Mouse (Mus musculus) NIH3T3 (cell line): ENCODE results near the gene Rac2.

ENCODE experiments used
- DNase-seq: peaks from one replicate; pipeline ENCODE4 v3.0.0-alpha.2; 2012; ENCODE audit warnings: low read depth

Gene Rac2

DNA sequence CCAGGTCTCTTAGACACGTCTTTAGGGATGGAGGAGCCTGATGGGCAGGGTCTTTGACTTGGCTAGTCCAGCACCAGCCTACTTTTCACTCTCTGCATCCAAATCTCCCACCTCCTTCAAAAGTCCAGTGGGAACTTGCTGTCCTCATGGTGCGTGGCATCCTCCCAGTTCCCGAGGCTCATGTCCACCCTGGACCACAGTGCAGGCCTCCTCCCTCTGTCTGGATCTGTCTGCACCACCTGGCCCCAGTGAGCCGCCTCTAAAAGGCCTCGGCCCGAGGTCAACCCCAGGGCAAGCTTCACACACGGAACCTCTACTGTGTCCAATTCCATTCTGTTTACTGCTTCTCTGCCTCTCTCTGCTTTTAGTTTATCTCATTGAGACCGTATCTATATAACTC lies 51.3 kb downstream of the Rac2 start:
- DNase-seq, result no peak

- DNase-seq, result no peak
Measured at GRCm38 (mm10) chr15:78520112-78520715, 52.4 kb downstream of the Rac2 start.

DNA sequence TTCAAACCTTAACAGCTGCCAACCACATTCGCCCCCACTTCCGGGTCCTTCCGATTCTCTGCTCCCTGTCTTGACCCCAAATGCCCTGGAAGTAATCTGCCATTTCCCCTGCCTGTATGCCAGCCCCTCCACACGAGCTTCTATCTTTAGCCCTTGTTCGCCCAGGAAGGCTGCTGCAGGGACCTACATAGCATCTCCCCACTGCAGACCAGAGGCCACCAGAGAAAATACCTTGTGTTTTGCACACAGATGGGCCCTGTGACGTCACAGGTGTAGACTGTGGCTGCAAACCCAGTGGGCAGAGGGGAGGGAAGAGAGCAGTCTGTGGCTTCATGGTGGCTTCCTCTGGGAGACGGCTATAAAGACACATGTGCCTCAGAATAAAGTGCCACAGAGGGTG lies 54.4 kb downstream of the Rac2 start:
- no peak for DNase-seq

GRCm38 (mm10) chr15:78515759-78516158 lies 56.8 kb downstream of the Rac2 start:
- no peak for DNase-seq

DNA sequence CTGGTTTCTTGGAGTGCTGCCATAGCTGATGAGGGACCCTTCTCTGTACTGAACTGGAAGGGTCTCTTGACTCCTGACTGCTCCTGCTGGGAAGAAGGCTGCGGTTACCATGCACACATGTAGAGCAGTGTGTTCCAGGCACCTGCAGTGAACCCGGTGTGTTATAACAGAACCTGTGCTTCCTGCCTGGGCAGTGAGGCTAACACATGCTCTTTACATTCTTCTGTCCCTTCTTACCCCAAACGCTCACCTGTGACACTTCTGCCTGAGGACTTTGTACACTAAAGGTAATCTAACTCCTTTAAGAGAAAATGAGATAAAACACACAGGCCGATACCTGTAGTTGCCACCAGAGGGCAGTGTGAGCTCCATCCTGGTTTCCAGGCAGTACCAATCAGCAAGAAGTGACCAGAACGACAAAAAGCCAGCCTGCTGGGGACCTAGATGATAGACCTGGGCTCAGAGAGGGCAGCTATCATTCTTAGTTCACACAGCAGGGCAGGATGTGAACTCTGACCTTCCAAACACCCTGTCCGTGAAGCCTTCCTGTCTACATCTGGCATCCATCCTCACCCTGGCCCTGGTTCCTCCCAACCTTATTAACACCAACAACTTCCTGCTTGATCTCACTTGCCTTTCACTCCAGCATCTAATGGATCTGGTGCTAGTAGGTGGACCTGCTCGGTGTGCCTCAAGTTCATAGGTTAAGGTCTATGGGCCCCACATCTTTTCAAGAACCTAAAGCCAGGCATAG lies 58.0 kb downstream of the Rac2 start:
- peak; percentile 85 for DNase-seq

DNA sequence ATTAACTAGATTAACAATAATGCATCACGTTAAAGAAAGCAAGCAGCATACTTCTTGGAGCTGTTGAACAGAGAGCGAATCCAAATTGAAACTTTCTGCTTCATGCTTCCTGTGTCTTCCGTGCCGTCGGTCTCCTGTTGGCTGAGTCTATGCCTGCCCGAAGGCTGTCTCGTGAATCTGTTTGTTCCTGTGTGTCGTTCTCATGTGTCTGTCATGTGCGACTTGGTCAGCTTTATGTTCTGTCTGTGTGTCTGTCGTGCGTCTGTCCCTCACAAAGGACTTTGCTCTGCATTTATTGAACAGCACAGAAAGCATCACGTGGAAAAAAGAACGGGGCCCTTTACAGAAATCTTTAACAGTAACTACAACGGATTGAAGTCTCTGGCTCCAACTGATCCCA lies 59.6 kb downstream of the Rac2 start:
- no peak for DNase-seq

DNA sequence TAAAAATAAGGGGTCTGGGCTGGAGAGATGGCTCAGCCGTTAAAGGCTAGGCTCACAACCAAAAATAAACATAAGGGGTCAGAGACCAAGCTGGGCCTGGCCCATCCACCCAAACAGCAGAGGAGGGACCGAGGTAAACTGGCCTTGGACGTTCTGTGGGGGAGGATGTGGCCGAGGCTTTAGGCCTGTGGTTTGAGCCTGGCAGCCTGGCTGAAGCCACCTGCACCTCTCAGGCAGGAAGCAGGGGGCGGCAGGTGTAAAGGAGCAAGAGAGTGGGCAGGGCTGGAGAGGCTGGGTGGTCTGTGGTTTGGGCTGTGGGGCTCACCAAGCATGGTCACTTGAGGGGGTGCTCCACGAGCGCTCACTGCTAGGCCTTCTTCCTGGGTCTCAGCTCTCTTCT lies 60.6 kb downstream of the Rac2 start:
- DNase-seq, result no peak

- peak; percentile 39 for DNase-seq
Measured at GRCm38 (mm10) chr15:78510736-78511135, 61.8 kb downstream of the Rac2 start.

- DNase-seq, result peak; percentile 31
Measured at GRCm38 (mm10) chr15:78510121-78510576, 62.4 kb downstream of the Rac2 start.

DNA sequence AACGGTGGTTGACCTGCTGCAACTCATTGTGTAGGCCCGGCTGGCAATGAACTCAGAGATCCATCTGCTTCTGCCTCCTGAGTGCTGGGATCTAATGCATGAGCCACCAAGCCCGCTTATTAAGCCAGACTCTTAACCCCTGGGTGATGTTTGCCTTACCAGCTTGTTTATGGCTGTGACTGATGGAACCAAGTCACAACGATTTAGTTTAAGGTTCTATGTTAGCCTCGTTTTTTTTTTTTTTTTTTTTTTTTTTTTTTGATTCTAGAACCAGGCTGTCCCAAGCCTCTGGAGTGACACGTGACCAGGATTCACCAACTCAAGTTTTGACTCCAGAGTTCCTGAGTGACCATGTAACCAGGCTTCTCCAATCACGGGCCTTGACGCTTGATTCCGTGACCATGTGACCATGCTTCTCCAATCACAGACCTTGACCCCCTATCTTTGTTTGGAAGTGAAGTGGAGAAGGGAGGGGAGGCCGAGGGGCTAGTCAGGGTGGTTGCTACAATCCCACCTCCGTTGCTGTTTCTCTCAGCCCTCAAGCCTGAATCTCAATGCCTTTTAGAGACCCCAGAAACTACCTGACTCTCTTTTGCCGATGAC lies 63.2 kb downstream of the Rac2 start:
- DNase-seq, result no peak
